Mouse (Mus musculus): ENCODE results near the gene Sparcl1. TPM values are rescaled to one million over a fixed set of nuclear protein-coding genes. Genes with fewer than 3 reads are reported as not detected.

The Sparcl1 gene
- polyA plus RNA-seq, 1 experiment from 2014 or later, result 84.5 TPM

DNA sequence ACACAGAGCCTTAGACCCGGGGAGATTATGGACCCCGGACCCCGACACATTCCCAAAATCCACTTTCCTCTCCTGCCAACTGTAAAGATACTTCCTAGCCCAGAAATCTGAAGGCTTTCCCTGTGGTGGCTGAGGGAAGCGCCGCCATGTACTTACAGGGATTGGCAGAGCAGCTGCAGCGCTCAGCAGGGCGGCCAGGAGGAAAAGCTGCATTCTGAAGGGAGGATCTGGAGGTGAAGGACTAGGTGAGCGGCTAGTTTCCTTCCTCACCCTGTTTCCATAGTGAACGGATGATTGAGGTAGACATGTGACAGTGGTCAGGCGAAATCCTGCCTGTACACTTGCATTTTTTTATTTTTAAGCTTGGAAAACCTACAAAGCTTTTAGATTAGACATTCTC is 37.2 kb downstream of the Sparcl1 start:
- ATAC-seq, result no peak
- H3K9ac ChIP-seq (replicated peaks), result no peak overlapping the region
- WGBS, result 33% methylated on average over 10 of the region's 10 CpGs
- no peaks in the 10 kb centered on the region for H3K9me3 ChIP-seq
- no peak overlapping the region for H3K27ac ChIP-seq
- no peak overlapping the region for H3K4me3 ChIP-seq (replicated peaks)
- peaks cover 6% of the 10 kb centered on the region for H3K4me1 ChIP-seq (replicated peaks)
- H3K4me2 ChIP-seq (replicated peaks), result no peak overlapping the region
- no peaks in the 10 kb centered on the region for H3K36me3 ChIP-seq
- peaks cover 13% of the 10 kb centered on the region; the same call in 1 of the 2 replicates for H3K27me3 ChIP-seq

DNA sequence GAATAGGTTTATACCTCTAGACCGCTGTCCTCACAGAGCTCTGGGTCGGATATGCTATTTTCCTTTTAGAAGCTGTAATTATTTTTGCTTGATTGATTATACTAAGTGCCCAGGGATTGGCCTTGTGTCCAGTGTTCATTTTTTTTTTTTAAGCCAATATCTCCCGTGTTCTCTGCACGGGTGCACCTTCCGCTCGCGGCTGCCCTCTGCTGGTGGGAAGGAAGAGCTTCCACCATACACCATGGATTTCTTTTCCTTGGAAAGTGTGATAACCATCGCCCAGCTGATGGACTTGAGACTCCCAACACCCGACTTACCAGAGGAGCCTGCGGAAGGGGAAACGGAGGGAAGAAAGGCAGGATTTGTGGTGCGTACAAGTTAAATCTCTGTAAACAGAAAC is 39.1 kb downstream of the Sparcl1 start:
- Histone ChIP-seq H3K27me3 (peaks cover 13% of the 10 kb centered on the region; the same call in 1 of the 2 replicates), H3K27ac (no peak overlapping the region), H3K9me3 (no peaks in the 10 kb centered on the region), H3K36me3 (no peaks in the 10 kb centered on the region), H3K9ac (replicated peaks) (no peak overlapping the region), H3K4me3 (replicated peaks) (no peak overlapping the region), H3K4me1 (replicated peaks) (peaks cover 6% of the 10 kb centered on the region), H3K4me2 (replicated peaks) (no peak overlapping the region)
- WGBS, result 35% methylated on average over 12 of the region's 12 CpGs
- no peak; the same call in 1 of the 2 replicates for ATAC-seq

DNA sequence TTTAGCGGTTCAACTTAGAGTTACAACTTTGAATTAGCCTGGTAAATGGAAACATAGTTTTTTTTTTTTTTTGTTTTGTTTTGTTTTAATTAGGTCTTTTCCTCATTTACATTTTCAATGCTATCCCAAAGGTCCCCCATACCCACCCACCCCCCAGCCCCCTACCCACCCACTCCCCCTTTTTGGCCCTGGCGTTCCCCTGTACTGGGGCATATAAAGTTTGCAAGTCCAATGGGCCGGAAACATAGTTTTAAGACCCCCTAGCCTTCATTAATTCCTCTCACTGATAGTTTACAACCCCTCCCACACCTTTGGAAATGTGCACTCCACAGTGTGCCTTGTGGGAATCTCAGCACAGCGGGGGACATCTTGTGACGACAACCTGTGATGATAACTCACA is 39.9 kb downstream of the Sparcl1 start:
- Histone ChIP-seq H3K9ac (replicated peaks) (no peak overlapping the region), H3K4me2 (replicated peaks) (no peak overlapping the region), H3K36me3 (no peaks in the 10 kb centered on the region), H3K27ac (no peak overlapping the region), H3K27me3 (peaks cover 13% of the 10 kb centered on the region; the same call in 1 of the 2 replicates), H3K4me3 (replicated peaks) (no peak overlapping the region), H3K4me1 (replicated peaks) (peaks cover 6% of the 10 kb centered on the region), H3K9me3 (no peaks in the 10 kb centered on the region)
- 86% methylated on average over 5 of the region's 5 CpGs for WGBS
- peak; percentile 84 for ATAC-seq

DNA sequence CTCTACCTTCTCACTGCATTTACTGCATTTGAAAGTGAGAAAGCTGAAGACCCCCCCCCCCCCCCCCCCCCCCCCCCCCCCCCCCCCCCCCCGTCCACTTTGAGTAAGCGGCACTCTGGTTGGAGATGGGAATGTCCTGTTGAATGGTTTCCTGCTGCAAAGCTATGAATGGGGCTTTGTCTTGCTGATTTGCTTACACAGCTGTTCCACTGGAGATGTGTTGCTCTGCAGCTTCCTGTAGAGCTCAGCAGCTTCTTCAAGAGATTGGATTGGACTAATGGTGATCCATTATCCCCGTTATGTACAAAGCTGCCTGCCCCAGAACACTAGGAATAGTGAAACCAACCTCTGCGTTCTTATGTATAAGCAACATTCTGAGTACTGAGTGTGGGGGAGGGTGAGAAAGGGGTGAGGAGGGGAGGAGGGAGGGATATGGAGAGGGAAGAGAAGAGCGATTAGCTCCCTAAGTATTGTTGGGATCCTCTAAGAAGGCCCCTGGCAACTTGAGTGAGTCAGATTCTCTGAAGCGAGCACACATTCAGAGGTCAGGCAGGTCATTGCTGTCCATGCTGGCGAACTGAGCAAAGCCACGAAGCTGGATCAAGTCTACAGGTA is 41.2 kb downstream of the Sparcl1 start:
- ATAC-seq, result peak; percentile 91
- Histone ChIP-seq H3K27me3 (peaks cover 13% of the 10 kb centered on the region; the same call in 1 of the 2 replicates), H3K4me2 (replicated peaks) (no peak overlapping the region; the same call in 1 of the 2 replicates), H3K4me1 (replicated peaks) (peaks cover 6% of the 10 kb centered on the region), H3K36me3 (no peaks in the 10 kb centered on the region), H3K9me3 (no peaks in the 10 kb centered on the region), H3K9ac (replicated peaks) (no peak overlapping the region), H3K4me3 (replicated peaks) (no peak overlapping the region), H3K27ac (peak overlapping the region; percentile 37)
- WGBS, result 2% methylated on average over 6 of the region's 8 CpGs

DNA sequence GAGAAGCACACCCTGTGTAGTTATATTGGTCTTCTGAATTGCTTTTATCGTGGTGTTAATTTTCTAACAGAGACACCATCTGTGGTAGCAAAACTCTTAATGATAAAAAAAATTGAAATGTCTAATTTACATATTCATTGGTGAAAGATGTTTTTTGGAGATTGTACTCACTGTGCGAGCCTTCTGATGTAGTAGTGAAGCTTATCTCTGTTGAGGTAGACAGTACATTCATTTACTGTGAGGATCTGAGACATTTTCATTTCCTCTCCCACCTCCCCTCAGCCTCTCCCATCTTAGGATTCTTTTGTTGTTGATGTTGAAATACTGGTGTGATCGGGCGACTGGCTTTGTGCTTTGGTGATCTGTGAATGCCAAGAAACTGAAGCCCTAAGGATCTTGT is 42.5 kb downstream of the Sparcl1 start:
- H3K36me3 ChIP-seq, result no peaks in the 10 kb centered on the region
- no peak overlapping the region for H3K4me2 ChIP-seq (replicated peaks)
- no peak overlapping the region for H3K9ac ChIP-seq (replicated peaks)
- peaks cover 6% of the 10 kb centered on the region for H3K4me1 ChIP-seq (replicated peaks)
- H3K27ac ChIP-seq, result no peak overlapping the region
- no peaks in the 10 kb centered on the region for H3K9me3 ChIP-seq
- H3K4me3 ChIP-seq (replicated peaks), result no peak overlapping the region
- H3K27me3 ChIP-seq, result peaks cover 13% of the 10 kb centered on the region; the same call in 1 of the 2 replicates
- no peak for ATAC-seq
- 68% methylated on average over 4 of the region's 4 CpGs for WGBS

DNA sequence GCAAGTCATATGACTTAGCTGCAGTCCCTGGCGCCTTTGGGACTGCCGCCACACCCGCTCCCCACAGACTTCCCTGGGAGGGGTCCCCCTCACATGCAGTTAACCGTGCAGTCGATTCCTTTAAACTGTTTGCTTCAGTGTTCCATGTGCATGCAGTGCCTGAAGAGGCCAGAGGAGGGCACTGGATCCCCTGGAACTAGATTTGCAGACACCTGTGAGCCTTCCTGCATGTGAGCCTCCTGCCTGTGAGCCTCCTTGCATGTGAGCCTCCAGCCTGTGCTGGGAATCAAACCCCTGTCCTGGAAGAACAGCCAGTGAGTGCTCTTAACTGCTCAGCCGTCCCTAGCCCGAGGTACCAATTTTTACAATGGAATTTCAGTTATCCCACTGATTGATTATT is 44.8 kb downstream of the Sparcl1 start:
- H3K4me1 ChIP-seq (replicated peaks), result peaks cover 6% of the 10 kb centered on the region
- H3K9me3 ChIP-seq, result no peaks in the 10 kb centered on the region
- WGBS, result 89% methylated on average over 7 of the region's 7 CpGs
- H3K36me3 ChIP-seq, result peaks cover 7% of the 10 kb centered on the region
- H3K27me3 ChIP-seq, result no peaks in the 10 kb centered on the region
- H3K4me3 ChIP-seq (replicated peaks), result no peak overlapping the region
- no peak overlapping the region for H3K9ac ChIP-seq (replicated peaks)
- H3K4me2 ChIP-seq (replicated peaks), result no peak overlapping the region
- no peak for ATAC-seq
- no peak overlapping the region for H3K27ac ChIP-seq

DNA sequence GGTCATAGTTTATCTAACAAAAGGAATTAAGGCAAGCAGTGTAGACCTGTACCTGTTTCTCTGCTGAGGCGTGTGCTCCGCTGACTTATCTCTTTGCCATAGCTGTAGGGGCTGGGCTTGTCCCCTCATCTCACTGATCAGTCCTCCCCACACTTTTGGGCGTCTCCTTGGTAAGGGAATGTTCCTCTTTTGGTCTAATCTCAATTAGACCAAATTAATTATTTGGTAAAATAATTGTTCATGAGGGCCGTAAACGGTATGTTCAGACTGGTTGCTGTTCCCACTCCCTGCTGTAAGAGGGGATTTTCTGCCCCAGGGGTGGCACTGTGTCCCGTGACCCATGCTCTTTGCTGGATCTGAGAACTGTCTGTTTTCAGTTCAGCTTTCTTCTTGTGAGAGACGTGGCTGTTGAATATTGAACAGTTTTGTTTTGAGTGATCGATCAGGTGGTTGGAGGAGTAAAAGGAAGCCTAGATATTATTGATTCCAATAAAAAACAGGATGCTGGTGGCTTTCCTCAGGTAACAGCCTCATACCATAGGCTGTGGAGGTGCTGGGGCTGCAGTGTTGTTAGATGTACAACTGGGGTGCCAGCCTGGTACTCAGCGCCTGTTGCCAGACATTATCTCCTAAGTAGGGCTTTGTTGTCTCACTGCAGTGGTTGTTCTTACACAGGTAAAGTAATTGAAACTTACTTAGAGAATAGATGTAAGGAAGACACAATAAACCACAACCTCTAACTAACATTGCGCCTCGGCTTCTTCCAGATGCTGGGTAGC is 50.6 kb downstream of the Sparcl1 start:
- no peak overlapping the region for H3K4me3 ChIP-seq (replicated peaks)
- no peak overlapping the region for H3K9ac ChIP-seq (replicated peaks)
- no peaks in the 10 kb centered on the region for H3K9me3 ChIP-seq
- ATAC-seq, result no peak
- H3K27ac ChIP-seq, result no peak overlapping the region
- no peaks in the 10 kb centered on the region for H3K27me3 ChIP-seq
- H3K4me1 ChIP-seq (replicated peaks), result no peaks in the 10 kb centered on the region
- H3K36me3 ChIP-seq, result peaks cover 53% of the 10 kb centered on the region
- H3K4me2 ChIP-seq (replicated peaks), result no peak overlapping the region
- 87% methylated on average over 11 of the region's 11 CpGs for WGBS

DNA sequence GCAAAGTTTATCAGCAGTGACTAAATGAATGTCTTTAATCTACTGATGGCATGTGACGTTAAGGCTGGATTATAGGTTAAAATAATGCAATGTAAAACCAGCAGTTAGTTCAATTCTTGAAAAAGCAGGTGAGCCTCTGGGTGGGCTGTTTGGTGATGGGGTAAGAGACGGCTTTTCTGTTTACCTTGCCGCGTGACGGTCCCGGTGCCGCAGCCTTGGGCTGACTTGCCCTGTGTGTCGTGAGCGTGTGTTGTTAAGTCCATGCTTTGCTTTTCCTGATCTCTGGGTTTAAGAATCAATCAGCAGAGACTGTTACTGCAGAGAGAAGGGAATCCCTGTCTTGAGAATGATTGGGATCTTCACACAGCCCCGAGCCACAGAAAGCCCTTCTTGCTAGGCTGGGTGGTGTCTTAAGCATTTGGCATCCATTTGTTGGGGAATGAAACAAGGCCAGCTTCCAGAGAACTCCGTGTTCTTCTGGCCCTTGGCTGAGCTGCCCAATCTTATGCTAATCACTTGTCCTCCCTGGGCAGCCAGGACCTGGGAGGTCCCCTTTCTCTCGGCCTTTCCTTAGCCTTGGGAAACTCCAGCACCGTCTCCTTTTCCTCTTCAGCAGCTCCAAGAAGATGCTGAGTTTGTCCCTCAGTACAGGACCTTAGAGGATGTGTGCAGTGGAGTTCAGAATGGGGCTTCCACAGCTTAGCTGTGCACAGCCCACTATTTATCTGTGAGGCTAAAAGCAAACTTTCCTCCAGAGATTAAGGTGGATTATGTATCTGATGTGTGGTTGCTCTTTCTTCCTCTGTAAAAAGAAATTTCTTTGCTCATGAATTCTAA is 51.4 kb downstream of the Sparcl1 start:
- Histone ChIP-seq H3K9ac (replicated peaks) (no peak overlapping the region), H3K27me3 (no peaks in the 10 kb centered on the region), H3K27ac (no peak overlapping the region), H3K4me3 (replicated peaks) (no peak overlapping the region), H3K4me1 (replicated peaks) (no peaks in the 10 kb centered on the region), H3K9me3 (no peaks in the 10 kb centered on the region), H3K36me3 (peaks cover 53% of the 10 kb centered on the region), H3K4me2 (replicated peaks) (no peak overlapping the region)
- WGBS, result 75% methylated on average over 13 of the region's 13 CpGs
- no peak for ATAC-seq

DNA sequence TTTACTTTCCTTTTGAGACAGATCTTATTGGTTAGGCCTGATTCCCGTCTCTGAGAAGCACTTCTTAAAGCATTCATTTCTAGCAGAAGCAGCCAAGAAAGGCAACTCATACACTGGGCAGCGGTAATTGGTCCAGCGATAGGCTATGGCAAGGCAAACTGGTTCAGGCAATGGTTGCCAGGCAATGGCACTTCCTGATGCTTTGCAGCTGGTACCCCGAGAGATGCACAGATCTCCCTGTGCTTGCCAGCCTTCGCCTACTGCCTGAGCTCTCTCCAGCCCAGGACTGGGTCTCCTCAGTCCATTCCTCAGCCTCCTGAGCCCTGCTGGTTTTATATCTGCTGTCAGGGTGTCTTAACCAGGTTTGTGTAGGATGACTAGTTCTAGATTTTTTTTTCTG is 53.1 kb downstream of the Sparcl1 start:
- WGBS, result 96% methylated on average over 5 of the region's 5 CpGs
- H3K4me2 ChIP-seq (replicated peaks), result no peak overlapping the region
- H3K9me3 ChIP-seq, result no peaks in the 10 kb centered on the region
- H3K9ac ChIP-seq (replicated peaks), result no peak overlapping the region
- H3K4me3 ChIP-seq (replicated peaks), result no peak overlapping the region
- no peaks in the 10 kb centered on the region for H3K4me1 ChIP-seq (replicated peaks)
- peaks cover 53% of the 10 kb centered on the region for H3K36me3 ChIP-seq
- H3K27me3 ChIP-seq, result no peaks in the 10 kb centered on the region
- H3K27ac ChIP-seq, result no peak overlapping the region
- ATAC-seq, result no peak

DNA sequence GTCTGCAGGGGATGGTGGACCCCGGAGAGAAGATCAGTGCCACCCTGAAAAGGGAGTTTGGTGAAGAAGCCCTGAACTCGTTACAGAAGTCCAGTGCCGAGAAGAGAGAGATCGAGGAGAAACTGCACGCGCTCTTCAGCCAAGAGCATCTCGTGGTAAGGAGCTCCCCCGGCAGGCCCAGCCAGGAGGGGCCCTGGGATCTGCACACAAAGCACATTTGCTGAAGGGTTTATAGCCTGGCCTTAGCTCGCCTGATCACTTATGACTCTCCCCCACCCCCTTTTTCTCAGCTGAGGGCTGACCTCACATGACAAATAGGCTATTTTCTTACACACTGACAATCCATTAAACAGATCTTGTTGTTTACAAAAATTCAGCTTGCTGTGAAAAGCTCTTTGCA is 53.9 kb downstream of the Sparcl1 start:
- Histone ChIP-seq H3K9me3 (no peaks in the 10 kb centered on the region), H3K27ac (no peak overlapping the region), H3K9ac (replicated peaks) (no peak overlapping the region), H3K4me1 (replicated peaks) (no peaks in the 10 kb centered on the region), H3K4me3 (replicated peaks) (no peak overlapping the region), H3K27me3 (no peaks in the 10 kb centered on the region), H3K4me2 (replicated peaks) (no peak overlapping the region), H3K36me3 (peaks cover 47% of the 10 kb centered on the region)
- WGBS, result 80% methylated on average over 9 of the region's 9 CpGs
- no peak for ATAC-seq

DNA sequence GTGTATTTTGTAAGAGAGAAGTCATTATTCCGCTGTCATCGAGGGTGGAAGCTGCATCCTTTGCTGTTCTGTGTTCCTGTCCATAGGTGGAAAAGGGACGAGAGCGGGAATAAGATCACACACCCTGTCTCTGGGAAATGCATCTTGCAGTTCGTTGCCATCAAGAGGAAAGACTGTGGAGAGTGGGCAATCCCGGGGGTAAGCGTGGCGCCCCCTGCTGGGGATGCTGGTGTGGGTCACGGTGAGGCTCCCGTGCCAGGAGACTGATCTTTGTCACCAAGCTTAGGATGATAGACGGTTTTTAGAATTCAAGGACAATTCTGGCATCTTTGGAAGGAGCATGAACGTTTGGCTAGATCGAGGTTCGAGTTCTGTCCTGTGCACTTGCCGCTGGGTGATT is 55.5 kb downstream of the Sparcl1 start:
- no peak overlapping the region for H3K4me3 ChIP-seq (replicated peaks)
- H3K9ac ChIP-seq (replicated peaks), result no peak overlapping the region
- 62% methylated on average over 15 of the region's 15 CpGs for whole genome bisulfite sequencing
- no peaks in the 10 kb centered on the region for H3K4me1 ChIP-seq (replicated peaks)
- H3K27me3 ChIP-seq, result no peaks in the 10 kb centered on the region
- ATAC-seq, result no peak
- H3K36me3 ChIP-seq, result peaks cover 41% of the 10 kb centered on the region
- no peak overlapping the region for H3K4me2 ChIP-seq (replicated peaks)
- H3K9me3 ChIP-seq, result no peaks in the 10 kb centered on the region
- H3K27ac ChIP-seq, result no peak overlapping the region

DNA sequence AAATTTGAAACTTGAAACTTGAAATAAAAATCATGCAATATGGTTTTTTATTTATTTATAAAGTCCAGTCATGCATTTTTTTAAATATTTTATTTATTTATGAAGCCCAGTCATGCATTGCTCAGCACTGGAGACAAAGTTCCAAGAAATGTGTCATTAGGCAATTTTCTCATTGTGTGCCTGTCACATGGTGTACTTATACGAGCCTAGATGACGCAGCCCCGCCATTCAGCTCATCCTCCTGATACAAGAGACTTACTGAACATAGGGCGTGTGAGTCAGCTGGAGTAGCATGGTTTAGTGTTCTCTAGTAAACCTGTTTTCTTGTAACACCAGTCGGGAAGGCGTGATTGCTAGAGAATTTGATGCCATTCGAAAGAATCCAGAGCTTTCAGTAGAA is 57.2 kb downstream of the Sparcl1 start:
- no peaks in the 10 kb centered on the region for H3K27me3 ChIP-seq
- H3K27ac ChIP-seq, result no peak overlapping the region
- H3K4me1 ChIP-seq (replicated peaks), result no peaks in the 10 kb centered on the region
- H3K4me2 ChIP-seq (replicated peaks), result no peak overlapping the region
- 92% methylated on average over 7 of the region's 7 CpGs for WGBS
- H3K4me3 ChIP-seq (replicated peaks), result no peak overlapping the region
- H3K9me3 ChIP-seq, result no peaks in the 10 kb centered on the region
- no peak for ATAC-seq
- peaks cover 39% of the 10 kb centered on the region for H3K36me3 ChIP-seq
- no peak overlapping the region for H3K9ac ChIP-seq (replicated peaks)
